Mouse (Mus musculus): ENCODE results near the gene Gm4559.

- TF ChIP-seq POLR2A (IDR thresholded peaks at IDR 0.05; ENCODE audit: control insufficient read depth, low read depth, low read length) (no peak), CTCF (IDR thresholded peaks at IDR 0.05; ENCODE audit: control insufficient read depth, insufficient read depth, insufficient replicate concordance, low read depth, low read length) (peak; percentile 45; the same call in 1 of the 2 replicates)
Observed at GRCm38 (mm10) chr7:142255517-142255916, 18.6 kb downstream of the Gm4559 start.
